Mouse (Mus musculus): Measurements from ENCODE around the gene Ppm1n. TPM values are rescaled to one million over a fixed set of nuclear protein-coding genes. Genes with fewer than 3 reads are reported as not detected.

Ppm1n gene
- not detected for polyA plus RNA-seq (2014; fragmentation: Illumina TruSeq; extraction: RNeasy Lipid Tissue Mini Kit (QIAGEN cat#74804); ENCODE audit: low read depth, low replicate concordance)

DNA sequence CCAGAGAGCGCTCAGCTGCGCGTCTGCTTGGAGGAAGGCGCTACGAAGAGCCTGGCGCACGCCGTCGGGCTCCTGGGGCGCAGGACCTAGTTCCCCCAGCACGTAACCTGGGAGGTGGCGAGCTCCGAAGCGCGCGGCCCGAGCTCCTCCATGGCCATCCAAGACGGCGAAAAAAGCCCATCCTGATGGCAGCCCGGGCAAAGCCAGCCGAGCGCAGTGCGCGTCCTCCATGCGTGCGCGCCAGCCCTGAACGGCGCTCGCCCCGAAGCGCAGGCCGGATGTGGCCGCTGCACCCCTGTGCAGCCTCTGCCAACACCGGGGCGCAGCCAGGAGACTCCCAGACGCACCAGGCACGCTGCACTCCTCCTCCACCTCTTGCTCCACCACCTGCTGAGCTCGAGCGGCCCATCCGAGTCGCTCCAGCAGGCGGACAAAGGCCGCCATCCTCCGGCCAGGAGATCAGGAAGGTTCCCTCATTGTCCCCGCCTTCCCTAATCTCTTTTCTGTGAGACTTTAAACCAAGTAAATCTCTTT is at the start of gene Ppm1n:
Gene Ppm1n (minus strand): TSS at position 484 of the 534 bp plus-strand sequence.

DNA sequence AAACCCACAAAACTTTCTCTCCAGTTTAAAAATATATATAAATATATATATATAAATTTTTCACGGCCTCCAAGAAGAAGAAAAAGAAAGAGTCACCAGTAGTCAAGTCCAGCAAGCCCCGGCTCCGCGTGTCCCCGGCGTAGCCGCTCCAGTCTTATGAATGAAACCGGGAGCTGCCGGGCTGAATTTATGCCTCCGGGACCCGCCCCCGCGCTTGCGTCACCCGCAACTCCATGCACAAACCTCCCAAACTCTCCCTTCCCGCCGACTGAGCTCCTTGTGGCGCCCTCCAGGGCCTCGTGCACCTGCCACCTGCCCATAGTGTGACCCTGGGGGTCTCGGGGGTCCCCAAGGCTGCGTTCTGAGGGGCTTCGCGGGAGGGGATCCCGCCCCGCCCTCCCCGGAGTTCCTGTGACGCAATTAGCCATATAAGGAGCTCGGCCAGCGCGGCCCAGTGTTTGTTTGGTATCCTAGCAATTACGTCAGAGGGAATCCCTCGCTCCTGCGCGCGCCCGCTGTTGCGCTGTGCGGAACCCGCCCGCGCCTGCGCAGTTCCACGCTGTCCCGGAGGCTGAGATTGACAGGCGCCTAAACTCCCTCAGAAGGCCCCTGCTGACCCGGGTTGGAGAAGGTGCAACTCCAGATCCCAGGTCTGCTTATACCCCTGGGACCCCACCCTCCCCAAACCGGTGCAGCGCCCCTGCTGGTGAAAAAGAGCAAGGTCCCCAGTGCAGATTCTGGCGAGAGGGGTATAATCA is 30.2 kb upstream of the Ppm1n start, which contains the start of gene Fosb:
Gene Fosb (minus strand): TSS at position 168 of the 758 bp plus-strand sequence.

DNA sequence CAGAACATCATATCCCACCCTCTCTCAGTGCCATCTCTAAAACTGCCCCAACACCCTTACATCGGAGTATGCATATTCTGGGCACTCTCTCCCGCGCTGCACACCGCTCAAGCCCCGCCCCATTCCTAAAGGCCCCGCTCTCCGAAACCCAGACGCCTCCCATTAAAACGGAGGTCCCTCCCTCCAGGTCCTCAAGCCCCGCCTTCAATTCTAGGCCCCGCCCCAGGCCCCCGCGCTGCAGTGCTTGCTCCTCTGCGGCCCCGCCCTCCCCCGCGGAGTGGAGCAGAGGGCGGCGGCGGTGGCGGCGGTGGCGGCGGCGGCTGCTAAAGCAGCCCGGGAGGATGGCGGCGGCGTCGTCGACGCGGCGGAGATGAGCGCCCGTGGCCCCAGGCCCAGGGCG is 2.5 kb upstream of the Ppm1n start, which contains the start of gene Rtn2:
Gene Rtn2 (plus strand): TSS at position 240 of the 400 bp plus-strand sequence.

DNA sequence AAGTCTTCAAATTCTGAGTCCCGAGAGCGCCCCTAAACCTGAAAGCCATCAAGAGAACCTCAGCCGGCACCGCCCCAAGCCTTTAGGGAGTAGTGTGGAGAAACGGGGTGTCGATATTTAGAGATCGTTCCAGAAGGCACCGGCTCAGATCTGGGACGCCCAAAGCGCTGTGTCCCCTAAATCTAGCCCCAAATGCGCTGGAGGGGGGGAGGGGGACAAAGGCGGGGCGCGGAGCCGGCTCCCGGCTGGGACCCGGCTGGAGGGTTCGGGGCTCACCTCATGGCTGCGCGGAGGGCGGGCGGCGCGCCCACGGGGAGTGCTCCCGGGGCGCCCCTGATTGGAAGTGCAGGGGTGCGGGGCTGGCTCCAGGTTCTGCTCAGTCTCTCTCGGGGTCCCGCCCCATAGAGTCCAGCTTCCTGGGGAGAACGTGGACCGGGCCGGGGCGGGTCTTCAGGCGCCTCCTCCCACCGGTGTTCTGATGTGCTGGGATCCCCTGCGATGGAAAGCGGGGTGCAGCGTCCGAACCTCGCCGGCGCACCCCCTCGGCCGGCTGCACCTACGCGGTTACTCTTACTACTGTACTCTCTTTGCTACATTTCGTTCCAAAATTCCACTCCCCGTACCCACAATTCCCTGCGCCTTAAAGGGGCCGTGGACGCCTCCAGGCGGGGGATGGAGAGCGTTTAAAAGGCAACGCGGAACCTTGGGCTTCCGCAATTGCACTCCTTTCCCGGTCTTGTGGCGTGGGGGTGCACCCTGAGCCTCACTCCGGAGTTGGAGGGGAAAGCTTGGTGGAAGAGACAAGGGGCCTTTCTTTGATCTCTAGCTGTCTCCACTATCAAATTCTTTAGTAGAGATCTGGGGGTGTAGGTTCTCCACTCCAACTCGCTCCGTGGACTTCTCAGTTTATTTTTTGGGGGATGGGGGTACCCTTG is 8.4 kb downstream of the Ppm1n start, which contains the start of gene Vasp:
Gene Vasp (minus strand): TSS at position 580 of the 935 bp plus-strand sequence.

DNA sequence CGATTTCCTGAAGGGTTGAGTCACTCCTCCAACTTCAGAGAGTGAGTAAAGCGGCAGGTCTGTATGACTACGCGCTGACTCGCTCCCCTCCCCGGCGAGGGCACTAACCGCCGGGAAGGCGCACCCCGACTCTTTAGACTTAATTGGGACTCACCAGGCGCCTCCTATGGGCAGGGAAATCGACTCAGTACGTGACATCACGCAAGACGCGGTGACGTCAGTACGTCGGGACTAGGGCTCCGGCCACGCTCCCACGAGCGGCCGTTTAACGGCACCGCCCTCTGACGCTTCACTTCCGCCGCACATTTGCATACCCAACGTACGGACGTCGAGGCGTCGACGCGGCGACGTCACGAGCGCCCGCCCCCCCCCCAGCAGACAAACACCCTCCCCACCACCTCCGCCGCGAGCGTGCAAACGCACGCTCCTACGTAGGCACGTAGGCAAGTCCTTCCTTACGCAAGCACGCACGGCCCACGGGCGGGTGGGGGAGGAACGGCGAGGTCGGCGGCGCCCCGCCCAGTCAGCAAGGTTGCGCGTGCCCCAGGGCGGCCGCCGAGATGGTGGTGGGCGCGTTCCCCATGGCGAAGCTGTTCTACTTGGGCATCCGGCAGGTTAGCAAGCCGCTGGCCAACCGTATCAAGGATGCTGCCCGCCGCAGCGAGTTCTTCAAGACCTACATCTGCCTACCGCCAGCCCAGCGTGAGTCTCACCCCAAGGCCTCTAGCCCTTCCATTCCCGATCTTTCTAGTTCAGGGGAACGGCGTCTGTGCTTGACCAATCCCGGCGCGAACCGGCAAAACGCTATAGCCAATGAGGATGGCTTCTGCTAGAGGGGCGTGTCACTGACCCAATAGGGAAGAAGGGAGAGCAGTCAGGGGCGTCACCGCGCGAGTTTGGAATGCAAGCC is 51.7 kb downstream of the Ppm1n start, which contains the start of gene Opa3:
Gene Opa3 (plus strand): TSS at position 452 of the 910 bp plus-strand sequence.

Other genes starting within 250 kb of the Ppm1n start
- not detected for gene Rsph6a, start 225.4 kb downstream of the Ppm1n start, polyA plus RNA-seq (2014; fragmentation: Illumina TruSeq; extraction: RNeasy Lipid Tissue Mini Kit (QIAGEN cat#74804); ENCODE audit: low read depth, low replicate concordance)
- gene Dmwd, start 203.8 kb downstream of the Ppm1n start, polyA plus RNA-seq (2014; fragmentation: Illumina TruSeq; extraction: RNeasy Lipid Tissue Mini Kit (QIAGEN cat#74804); ENCODE audit: low read depth, low replicate concordance) = 1.1 TPM
- gene Dmpk, start 196.2 kb downstream of the Ppm1n start, polyA plus RNA-seq (2014; fragmentation: Illumina TruSeq; extraction: RNeasy Lipid Tissue Mini Kit (QIAGEN cat#74804); ENCODE audit: low read depth, low replicate concordance) = 0.57 TPM
- gene Six5, start 185.5 kb downstream of the Ppm1n start, polyA plus RNA-seq (2014; fragmentation: Illumina TruSeq; extraction: RNeasy Lipid Tissue Mini Kit (QIAGEN cat#74804); ENCODE audit: low read depth, low replicate concordance) = 0.57 TPM
- not detected for gene Gm4969, start 161.7 kb downstream of the Ppm1n start, polyA plus RNA-seq (2014; fragmentation: Illumina TruSeq; extraction: RNeasy Lipid Tissue Mini Kit (QIAGEN cat#74804); ENCODE audit: low read depth, low replicate concordance)
- 0.36 TPM for gene Fbxo46, start 160.2 kb downstream of the Ppm1n start, polyA plus RNA-seq (2014; fragmentation: Illumina TruSeq; extraction: RNeasy Lipid Tissue Mini Kit (QIAGEN cat#74804); ENCODE audit: low read depth, low replicate concordance)
- 5.9 TPM for gene Qpctl, start 130.8 kb downstream of the Ppm1n start, polyA plus RNA-seq (2014; fragmentation: Illumina TruSeq; extraction: RNeasy Lipid Tissue Mini Kit (QIAGEN cat#74804); ENCODE audit: low read depth, low replicate concordance)
- gene Snrpd2, start 130.3 kb downstream of the Ppm1n start, polyA plus RNA-seq (2014; fragmentation: Illumina TruSeq; extraction: RNeasy Lipid Tissue Mini Kit (QIAGEN cat#74804); ENCODE audit: low read depth, low replicate concordance) = 0.44 TPM
- gene Gipr, start 113.9 kb downstream of the Ppm1n start, polyA plus RNA-seq (2014; fragmentation: Illumina TruSeq; extraction: RNeasy Lipid Tissue Mini Kit (QIAGEN cat#74804); ENCODE audit: low read depth, low replicate concordance) = not detected
- gene Eml2, start 103.6 kb downstream of the Ppm1n start, polyA plus RNA-seq (2014; fragmentation: Illumina TruSeq; extraction: RNeasy Lipid Tissue Mini Kit (QIAGEN cat#74804); ENCODE audit: low read depth, low replicate concordance) = not detected
- 1.8 TPM for gene Gpr4, start 67.5 kb downstream of the Ppm1n start, polyA plus RNA-seq (2014; fragmentation: Illumina TruSeq; extraction: RNeasy Lipid Tissue Mini Kit (QIAGEN cat#74804); ENCODE audit: low read depth, low replicate concordance)
- 12.2 TPM for gene Opa3, start 51.7 kb downstream of the Ppm1n start, polyA plus RNA-seq (2014; fragmentation: Illumina TruSeq; extraction: RNeasy Lipid Tissue Mini Kit (QIAGEN cat#74804); ENCODE audit: low read depth, low replicate concordance)
- 16.0 TPM for gene Vasp, start 8.2 kb downstream of the Ppm1n start, polyA plus RNA-seq (2014; fragmentation: Illumina TruSeq; extraction: RNeasy Lipid Tissue Mini Kit (QIAGEN cat#74804); ENCODE audit: low read depth, low replicate concordance)
- 0.28 TPM for gene Rtn2, start 2.6 kb upstream of the Ppm1n start, polyA plus RNA-seq (2014; fragmentation: Illumina TruSeq; extraction: RNeasy Lipid Tissue Mini Kit (QIAGEN cat#74804); ENCODE audit: low read depth, low replicate concordance)
- 0.20 TPM for gene Fosb, start 30.0 kb upstream of the Ppm1n start, polyA plus RNA-seq (2014; fragmentation: Illumina TruSeq; extraction: RNeasy Lipid Tissue Mini Kit (QIAGEN cat#74804); ENCODE audit: low read depth, low replicate concordance)
- gene Ercc1, start 64.7 kb upstream of the Ppm1n start, polyA plus RNA-seq (2014; fragmentation: Illumina TruSeq; extraction: RNeasy Lipid Tissue Mini Kit (QIAGEN cat#74804); ENCODE audit: low read depth, low replicate concordance) = not detected
- 1.2 TPM for gene Cd3eap, start 79.4 kb upstream of the Ppm1n start, polyA plus RNA-seq (2014; fragmentation: Illumina TruSeq; extraction: RNeasy Lipid Tissue Mini Kit (QIAGEN cat#74804); ENCODE audit: low read depth, low replicate concordance)
- gene Ppp1r13l, start 79.7 kb upstream of the Ppm1n start, polyA plus RNA-seq (2014; fragmentation: Illumina TruSeq; extraction: RNeasy Lipid Tissue Mini Kit (QIAGEN cat#74804); ENCODE audit: low read depth, low replicate concordance) = not detected
- not detected for gene Ercc2, start 101.9 kb upstream of the Ppm1n start, polyA plus RNA-seq (2014; fragmentation: Illumina TruSeq; extraction: RNeasy Lipid Tissue Mini Kit (QIAGEN cat#74804); ENCODE audit: low read depth, low replicate concordance)
- gene Klc3, start 124.0 kb upstream of the Ppm1n start, polyA plus RNA-seq (2014; fragmentation: Illumina TruSeq; extraction: RNeasy Lipid Tissue Mini Kit (QIAGEN cat#74804); ENCODE audit: low read depth, low replicate concordance) = not detected
- not detected for gene Ckm, start 124.7 kb upstream of the Ppm1n start, polyA plus RNA-seq (2014; fragmentation: Illumina TruSeq; extraction: RNeasy Lipid Tissue Mini Kit (QIAGEN cat#74804); ENCODE audit: low read depth, low replicate concordance)
- gene Mark4, start 178.8 kb upstream of the Ppm1n start, polyA plus RNA-seq (2014; fragmentation: Illumina TruSeq; extraction: RNeasy Lipid Tissue Mini Kit (QIAGEN cat#74804); ENCODE audit: low read depth, low replicate concordance) = 0.89 TPM
- gene Exoc3l2, start 183.3 kb upstream of the Ppm1n start, polyA plus RNA-seq (2014; fragmentation: Illumina TruSeq; extraction: RNeasy Lipid Tissue Mini Kit (QIAGEN cat#74804); ENCODE audit: low read depth, low replicate concordance) = 1.4 TPM
- gene Bloc1s3, start 228.3 kb upstream of the Ppm1n start, polyA plus RNA-seq (2014; fragmentation: Illumina TruSeq; extraction: RNeasy Lipid Tissue Mini Kit (QIAGEN cat#74804); ENCODE audit: low read depth, low replicate concordance) = 4.8 TPM
- gene Trappc6a, start 228.3 kb upstream of the Ppm1n start, polyA plus RNA-seq (2014; fragmentation: Illumina TruSeq; extraction: RNeasy Lipid Tissue Mini Kit (QIAGEN cat#74804); ENCODE audit: low read depth, low replicate concordance) = not detected
- not detected for gene Nkpd1, start 237.8 kb upstream of the Ppm1n start, polyA plus RNA-seq (2014; fragmentation: Illumina TruSeq; extraction: RNeasy Lipid Tissue Mini Kit (QIAGEN cat#74804); ENCODE audit: low read depth, low replicate concordance)